Mouse (Mus musculus): ENCODE results near the gene Zfp704. TPM values are rescaled to one million over a fixed set of nuclear protein-coding genes. Genes with fewer than 3 reads are reported as not detected.

The Zfp704 gene
- polyA plus RNA-seq, 1 experiment, result 5.9 TPM

DNA sequence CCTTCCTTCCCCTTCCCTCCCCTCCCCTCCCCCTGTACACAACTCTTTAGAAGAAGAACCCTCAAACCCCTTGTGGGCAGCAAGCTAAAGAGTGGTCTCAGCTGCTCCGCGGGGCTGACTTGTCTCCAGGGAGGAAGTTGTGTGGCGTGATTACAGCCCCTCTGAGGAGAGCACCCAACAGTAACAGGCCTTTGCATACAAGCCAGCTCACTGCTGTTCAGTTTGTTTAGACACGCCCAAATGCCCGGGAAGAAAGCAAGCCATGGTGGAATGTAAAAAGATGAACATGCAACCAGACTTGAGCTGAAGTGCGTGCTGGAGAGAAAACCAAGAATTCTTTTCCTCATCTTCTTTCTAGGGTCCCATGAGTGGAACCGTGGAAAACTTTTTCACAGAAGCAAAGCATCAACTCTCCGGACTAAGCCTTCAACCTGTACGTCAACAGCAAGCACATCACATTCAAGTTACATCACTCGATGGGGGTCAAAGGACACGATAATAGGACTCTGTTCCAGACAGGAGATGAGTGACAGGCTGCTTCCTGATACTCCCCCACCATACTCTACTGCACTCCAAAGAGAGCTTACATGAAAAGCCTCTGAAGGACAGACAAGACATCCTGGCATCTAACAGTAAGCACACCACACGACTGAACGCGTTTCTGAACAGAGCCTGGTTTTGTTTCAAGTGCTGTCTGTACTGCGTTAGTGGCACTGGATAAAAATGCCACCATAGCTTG lies 62.8 kb downstream of the Zfp704 start:
- Histone ChIP-seq H3K4me1 (peaks cover 75% of the 10 kb centered on the region), H3K9me3 (no peaks in the 10 kb centered on the region), H3K27me3 (replicated peaks) (no peaks in the 10 kb centered on the region), H3K4me3 (replicated peaks) (peak overlapping the region; percentile 70), H3K36me3 (replicated peaks; ENCODE audit: low read length) (no peaks in the 10 kb centered on the region)
- TF ChIP-seq FLI1 (IDR thresholded peaks at IDR 0.05; ENCODE audit: low read length) (no peak), GATA1 (IDR thresholded peaks at IDR 0.05; ENCODE audit: borderline replicate concordance, low read length) (no peak)

DNA sequence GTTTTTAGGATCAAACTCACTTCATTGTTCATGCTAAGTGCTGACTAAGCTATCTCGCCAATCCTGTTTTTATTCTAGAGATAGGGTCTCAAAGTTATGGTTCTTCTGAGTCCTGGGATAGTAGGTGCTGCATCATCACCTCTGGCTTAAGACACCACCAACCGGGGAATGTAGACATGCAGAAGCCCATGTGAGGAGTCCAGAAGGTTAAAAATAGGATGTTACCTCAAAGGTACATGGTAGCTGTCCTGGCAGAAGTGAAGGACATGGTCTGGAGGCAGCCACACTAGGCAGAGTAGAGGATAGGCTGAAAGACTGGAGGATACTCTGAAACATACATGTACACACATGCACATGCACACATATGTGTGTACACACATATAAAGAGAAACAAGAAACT lies 65.5 kb downstream of the Zfp704 start:
- TF ChIP-seq FLI1 (IDR thresholded peaks at IDR 0.05; ENCODE audit: low read length) (no peak), GATA1 (IDR thresholded peaks at IDR 0.05; ENCODE audit: borderline replicate concordance, low read length) (no peak)
- no peak overlapping the region for H3K4me3 ChIP-seq (replicated peaks)
- H3K36me3 ChIP-seq (replicated peaks; ENCODE audit: low read length), result no peaks in the 10 kb centered on the region
- no peaks in the 10 kb centered on the region for H3K27me3 ChIP-seq (replicated peaks)
- peaks cover 62% of the 10 kb centered on the region for H3K4me1 ChIP-seq
- H3K9me3 ChIP-seq, result no peaks in the 10 kb centered on the region

DNA sequence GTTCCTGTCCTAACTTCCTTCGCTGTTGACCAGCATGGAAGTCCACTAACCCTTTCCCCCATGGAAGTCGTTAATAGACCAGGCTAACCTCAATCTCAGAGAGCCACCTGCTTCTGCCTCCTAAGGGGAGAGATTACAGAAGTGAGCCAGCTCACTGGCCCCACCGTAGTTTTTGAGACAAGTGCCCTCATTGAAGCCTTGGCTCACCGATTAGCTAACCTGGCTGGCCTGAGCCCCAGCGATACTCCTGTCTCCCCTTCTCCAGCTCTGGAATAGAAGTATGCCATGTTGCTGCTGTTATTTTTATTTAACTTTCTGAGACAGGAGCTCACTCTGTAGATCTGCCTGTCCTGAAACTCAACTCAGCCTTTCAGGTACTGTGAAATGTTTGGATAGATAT lies 66.0 kb downstream of the Zfp704 start:
- TF ChIP-seq FLI1 (IDR thresholded peaks at IDR 0.05; ENCODE audit: low read length), result no peak
- Histone ChIP-seq H3K9me3 (no peaks in the 10 kb centered on the region), H3K4me3 (replicated peaks) (no peak overlapping the region), H3K27me3 (replicated peaks) (no peaks in the 10 kb centered on the region), H3K4me1 (peaks cover 57% of the 10 kb centered on the region), H3K36me3 (replicated peaks; ENCODE audit: low read length) (no peaks in the 10 kb centered on the region)

DNA sequence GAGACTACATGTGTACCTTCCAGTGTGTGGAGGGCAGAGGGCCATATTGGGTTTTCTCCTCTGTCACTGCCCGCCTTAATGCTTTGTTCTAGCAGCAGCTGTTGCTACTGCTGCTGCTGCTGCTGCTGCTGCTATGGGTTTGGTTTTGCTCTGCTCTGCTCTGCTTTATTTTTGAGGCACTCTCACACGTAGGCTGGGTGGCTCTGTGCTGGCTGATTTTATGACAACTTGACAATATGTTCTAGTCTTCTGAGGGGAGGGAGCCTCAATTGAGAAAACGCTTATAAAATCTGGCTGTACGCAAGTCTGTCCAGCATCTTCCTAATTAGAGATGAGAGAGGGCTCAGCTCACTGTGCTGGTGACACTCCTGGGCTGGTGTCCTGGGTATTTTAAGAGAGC lies 66.4 kb downstream of the Zfp704 start:
- no peak for TF ChIP-seq GATA1 (IDR thresholded peaks at IDR 0.05; ENCODE audit: borderline replicate concordance, low read length)
- no peak for TF ChIP-seq FLI1 (IDR thresholded peaks at IDR 0.05; ENCODE audit: low read length)
- Histone ChIP-seq H3K9me3 (no peaks in the 10 kb centered on the region), H3K36me3 (replicated peaks; ENCODE audit: low read length) (no peaks in the 10 kb centered on the region), H3K27me3 (replicated peaks) (no peaks in the 10 kb centered on the region), H3K4me1 (peaks cover 52% of the 10 kb centered on the region), H3K4me3 (replicated peaks) (no peak overlapping the region)

DNA sequence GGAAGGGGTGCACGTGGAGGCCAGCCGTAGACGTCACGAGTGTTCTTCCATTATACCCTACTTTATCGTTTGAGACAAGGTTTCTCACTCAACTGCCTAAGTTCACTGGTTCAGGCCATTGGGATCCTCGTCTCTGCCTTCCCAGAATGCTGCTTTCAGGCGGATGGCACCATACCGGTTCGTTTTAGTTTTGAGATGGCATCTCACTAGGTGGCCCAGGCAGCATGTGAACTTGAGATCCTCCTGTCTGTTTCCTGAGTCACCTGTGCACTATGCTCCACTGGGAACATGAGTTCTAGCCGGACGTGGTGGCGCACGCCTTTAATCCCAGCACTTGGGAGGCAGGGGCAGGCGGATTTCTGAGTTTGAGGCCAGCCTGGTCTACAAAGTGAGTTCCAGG lies 68.3 kb downstream of the Zfp704 start:
- no peaks in the 10 kb centered on the region for H3K9me3 ChIP-seq
- H3K4me3 ChIP-seq (replicated peaks), result no peak overlapping the region
- TF ChIP-seq FLI1 (IDR thresholded peaks at IDR 0.05; ENCODE audit: low read length), result no peak
- TF ChIP-seq GATA1 (IDR thresholded peaks at IDR 0.05; ENCODE audit: borderline replicate concordance, low read length), result no peak
- H3K36me3 ChIP-seq (replicated peaks; ENCODE audit: low read length), result no peaks in the 10 kb centered on the region
- H3K27me3 ChIP-seq (replicated peaks), result no peaks in the 10 kb centered on the region
- H3K4me1 ChIP-seq, result peaks cover 47% of the 10 kb centered on the region

DNA sequence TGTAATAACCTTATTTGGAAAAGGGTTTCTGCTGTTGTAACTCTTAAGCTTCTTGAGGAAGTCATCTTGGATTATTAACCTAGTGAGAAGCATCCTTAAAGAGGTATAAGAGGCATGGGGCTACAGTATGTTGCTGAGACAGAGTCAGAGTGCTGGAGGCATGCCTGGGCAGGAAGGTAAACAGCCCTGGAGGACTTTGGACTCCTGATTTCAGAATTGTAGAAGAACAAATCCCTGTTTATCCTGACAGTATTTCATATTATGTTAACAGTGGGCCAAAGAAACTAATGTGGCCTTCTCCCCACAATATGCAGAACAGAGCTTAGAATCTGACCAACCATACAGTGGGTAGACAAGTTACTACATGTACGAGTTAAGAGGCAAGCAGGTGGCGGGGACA lies 71.4 kb downstream of the Zfp704 start:
- no peaks in the 10 kb centered on the region for H3K36me3 ChIP-seq (replicated peaks; ENCODE audit: low read length)
- no peak overlapping the region for H3K4me3 ChIP-seq (replicated peaks)
- peaks cover 46% of the 10 kb centered on the region for H3K4me1 ChIP-seq
- H3K27me3 ChIP-seq (replicated peaks), result no peaks in the 10 kb centered on the region
- no peaks in the 10 kb centered on the region for H3K9me3 ChIP-seq
- no peak for TF ChIP-seq FLI1 (IDR thresholded peaks at IDR 0.05; ENCODE audit: low read length)
- TF ChIP-seq GATA1 (IDR thresholded peaks at IDR 0.05; ENCODE audit: borderline replicate concordance, low read length), result no peak

DNA sequence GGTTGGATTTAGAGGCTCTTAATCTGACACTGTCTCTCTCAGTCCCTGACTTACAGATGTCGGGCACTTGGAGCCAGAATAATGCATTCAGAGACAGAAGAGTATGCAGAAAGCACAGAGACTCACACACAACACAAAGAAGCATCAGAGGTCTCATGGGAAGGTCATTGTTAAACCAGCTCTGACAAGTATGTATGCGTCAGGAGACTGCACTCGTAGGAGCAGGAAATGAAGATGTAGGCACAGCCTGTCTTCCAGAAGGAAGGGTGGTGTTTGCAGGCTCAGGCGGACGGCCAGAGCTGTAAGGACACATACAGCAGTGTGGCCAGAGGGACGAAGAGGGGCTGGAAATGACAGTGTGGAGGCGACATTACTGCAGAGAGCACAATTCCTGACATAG lies 72.0 kb downstream of the Zfp704 start:
- H3K27me3 ChIP-seq (replicated peaks), result no peaks in the 10 kb centered on the region
- H3K4me3 ChIP-seq (replicated peaks), result no peak overlapping the region
- TF ChIP-seq FLI1 (IDR thresholded peaks at IDR 0.05; ENCODE audit: low read length) (no peak), GATA1 (IDR thresholded peaks at IDR 0.05; ENCODE audit: borderline replicate concordance, low read length) (no peak)
- no peaks in the 10 kb centered on the region for H3K36me3 ChIP-seq (replicated peaks; ENCODE audit: low read length)
- H3K4me1 ChIP-seq, result peaks cover 43% of the 10 kb centered on the region
- no peaks in the 10 kb centered on the region for H3K9me3 ChIP-seq

DNA sequence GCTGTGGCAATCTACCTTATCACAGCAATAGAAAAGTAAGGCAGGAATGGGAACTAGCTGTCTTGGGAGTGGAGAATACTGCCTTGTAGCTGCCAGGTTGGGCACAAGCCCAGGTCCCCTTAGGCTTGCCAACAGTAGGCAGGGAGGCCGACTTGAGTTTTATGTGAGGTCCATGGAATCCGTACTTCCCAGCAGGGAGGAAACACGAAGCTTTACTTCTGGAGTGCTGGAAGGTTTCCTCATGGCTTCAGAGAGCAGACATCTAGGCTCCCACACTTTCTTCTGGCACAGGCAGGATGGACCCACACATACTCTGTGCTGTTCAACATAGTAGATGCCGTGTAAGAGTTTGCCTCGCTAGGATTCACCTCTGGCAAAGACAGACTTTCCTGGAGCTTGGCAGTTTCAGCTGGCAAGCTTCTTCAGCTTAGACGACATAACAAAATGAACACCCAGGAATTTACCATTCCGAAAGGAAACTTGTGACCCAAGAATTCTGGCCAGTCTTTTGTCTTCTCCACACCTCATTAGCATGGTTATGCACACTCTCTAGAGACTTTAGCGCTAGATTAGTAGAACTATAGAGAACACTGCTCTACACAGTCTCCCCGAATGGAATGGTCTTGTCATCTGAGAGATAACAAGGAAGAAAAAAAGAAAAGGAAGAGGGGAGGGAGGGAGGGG lies 79.6 kb downstream of the Zfp704 start:
- Histone ChIP-seq H3K4me1 (peaks cover 31% of the 10 kb centered on the region), H3K27me3 (replicated peaks) (no peaks in the 10 kb centered on the region), H3K36me3 (replicated peaks; ENCODE audit: low read length) (peaks cover 7% of the 10 kb centered on the region), H3K9me3 (peaks cover 7% of the 10 kb centered on the region), H3K4me3 (replicated peaks) (no peak overlapping the region)
- TF ChIP-seq GATA1 (IDR thresholded peaks at IDR 0.05; ENCODE audit: borderline replicate concordance, low read length), result no peak
- no peak for TF ChIP-seq FLI1 (IDR thresholded peaks at IDR 0.05; ENCODE audit: low read length)

DNA sequence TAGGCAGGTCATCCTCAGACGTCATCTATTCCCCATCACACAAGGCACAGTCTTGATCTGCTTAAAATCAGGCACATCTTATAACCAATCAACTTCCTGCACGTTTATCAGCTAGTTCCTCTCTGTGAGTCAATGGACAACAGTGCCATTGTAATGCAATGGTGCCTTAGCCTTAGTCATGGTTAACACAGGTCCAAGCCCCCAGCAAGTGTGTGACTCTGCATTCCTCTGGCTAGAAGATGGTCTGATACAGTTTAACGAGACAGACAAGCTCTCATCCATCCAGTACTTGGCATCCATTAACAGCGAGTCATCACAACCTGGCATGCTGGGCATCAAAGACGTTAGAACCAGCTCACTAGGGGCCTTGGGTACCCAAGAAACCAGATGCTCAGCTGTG lies 85.5 kb downstream of the Zfp704 start:
- peak overlapping the region; percentile 17 for H3K4me3 ChIP-seq (replicated peaks)
- H3K9me3 ChIP-seq, result no peaks in the 10 kb centered on the region
- no peak for TF ChIP-seq GATA1 (IDR thresholded peaks at IDR 0.05; ENCODE audit: borderline replicate concordance, low read length)
- TF ChIP-seq FLI1 (IDR thresholded peaks at IDR 0.05; ENCODE audit: low read length), result no peak
- no peaks in the 10 kb centered on the region for H3K27me3 ChIP-seq (replicated peaks)
- peaks cover 38% of the 10 kb centered on the region for H3K4me1 ChIP-seq
- H3K36me3 ChIP-seq (replicated peaks; ENCODE audit: low read length), result no peaks in the 10 kb centered on the region

DNA sequence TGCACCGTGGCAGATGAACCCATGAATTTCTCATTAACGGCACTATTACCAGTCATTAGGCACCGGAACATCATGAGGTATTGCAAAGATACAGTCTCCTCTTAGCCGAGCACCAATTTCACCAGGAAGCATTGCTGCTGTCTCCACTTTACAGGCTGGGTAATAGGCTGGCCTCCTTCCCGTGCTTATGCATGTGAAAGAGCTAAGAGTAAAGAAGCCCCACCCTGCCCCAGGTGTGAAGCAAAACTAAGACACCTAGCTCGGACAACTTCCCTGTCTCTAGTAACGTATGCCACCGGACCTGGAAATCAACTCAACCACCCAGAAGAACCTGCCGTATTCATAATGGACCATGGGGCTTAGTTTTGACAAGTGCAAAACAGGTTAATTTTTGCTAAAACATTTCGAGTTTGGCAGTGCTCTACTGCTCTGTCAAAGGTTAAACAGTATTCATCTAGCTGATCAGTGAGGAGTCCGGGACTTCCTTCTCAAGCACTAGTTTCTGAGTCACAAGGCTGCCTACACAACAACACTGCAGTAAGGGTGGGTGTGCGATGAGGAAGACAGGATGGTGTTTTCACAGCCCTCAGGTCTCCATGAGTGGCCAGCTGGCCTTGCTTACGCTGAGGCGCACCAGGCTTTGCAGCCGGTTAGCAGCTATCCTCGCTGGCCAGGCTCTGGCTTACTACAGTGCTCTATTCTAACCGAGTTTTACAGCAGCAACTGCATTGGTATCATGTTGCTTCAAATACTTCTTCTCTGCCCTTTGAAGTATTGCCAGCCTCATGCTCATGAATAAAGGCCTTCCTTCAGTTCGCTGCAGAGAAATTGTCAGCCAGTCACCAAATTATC lies 86.6 kb downstream of the Zfp704 start:
- Histone ChIP-seq H3K9me3 (no peaks in the 10 kb centered on the region), H3K4me3 (replicated peaks) (no peak overlapping the region), H3K36me3 (replicated peaks; ENCODE audit: low read length) (no peaks in the 10 kb centered on the region), H3K27me3 (replicated peaks) (no peaks in the 10 kb centered on the region), H3K4me1 (peaks cover 37% of the 10 kb centered on the region)
- TF ChIP-seq GATA1 (IDR thresholded peaks at IDR 0.05; ENCODE audit: borderline replicate concordance, low read length) (no peak), FLI1 (IDR thresholded peaks at IDR 0.05; ENCODE audit: low read length) (no peak)

Data from megakaryocyte, embryonic 14.5 days (primary cell).